Mouse (Mus musculus): ENCODE measurements around the gene Ide.
A peak's percentile ranks its signal among the peaks of the same experiment; 100 is the strongest.
"Not testable (repeated sequence)": the region's sequence is repeated elsewhere in the genome, so short reads cannot be mapped to it uniquely, and the experiment has no call there.

Ide gene

GRCm38 (mm10) chr19:37265333-37266103, 72.1 kb downstream of the Ide start:
- peak; percentile 81 to 95 for DNase-seq (ENCODE audit: low spot score in 2 of 2)

- peak in 1 of 2 experiments; percentile 39 for DNase-seq (ENCODE audit: low spot score in 2 of 2)
These were observed 73.4 kb downstream of the Ide start for GRCm38 (mm10) chr19:37263943-37264897.

- DNase-seq (ENCODE audit: low spot score in 2 of 2): no peak
These were observed 74.1 kb downstream of the Ide start for GRCm38 (mm10) chr19:37263566-37263942.

GRCm38 (mm10) chr19:37262389-37262788, 75.3 kb downstream of the Ide start:
- DNase-seq (ENCODE audit: low spot score in 2 of 2): no peak

- peak; percentile 72 to 75 for DNase-seq (ENCODE audit: low spot score in 2 of 2)
These were observed 82.3 kb downstream of the Ide start for GRCm38 (mm10) chr19:37255321-37255720.

GRCm38 (mm10) chr19:37252104-37252503, 85.5 kb downstream of the Ide start:
- no peak for DNase-seq (ENCODE audit: low spot score in 2 of 2)

GRCm38 (mm10) chr19:37248199-37248598, 89.5 kb downstream of the Ide start:
- DNase-seq (ENCODE audit: low spot score in 2 of 2): no peak

GRCm38 (mm10) chr19:37246859-37247258, 90.8 kb downstream of the Ide start:
- DNase-seq (ENCODE audit: low spot score in 2 of 2): no peak

- no peak for DNase-seq (ENCODE audit: low spot score in 2 of 2)
These were observed 94.9 kb downstream of the Ide start for GRCm38 (mm10) chr19:37242707-37243106.

- no peak for DNase-seq (ENCODE audit: low spot score in 2 of 2)
These were observed 96.5 kb downstream of the Ide start for GRCm38 (mm10) chr19:37241201-37241600.

- DNase-seq (ENCODE audit: low spot score in 2 of 2): no peak
These were observed 98.6 kb downstream of the Ide start for GRCm38 (mm10) chr19:37239096-37239495.

- DNase-seq (ENCODE audit: low spot score in 2 of 2): peak in 1 of 2 experiments; percentile 29
These were observed 99.0 kb downstream of the Ide start for GRCm38 (mm10) chr19:37238651-37239050.

- DNase-seq (ENCODE audit: low spot score in 2 of 2): no peak
These were observed 99.8 kb downstream of the Ide start for GRCm38 (mm10) chr19:37237712-37238437.

GRCm38 (mm10) chr19:37237306-37237705, 100.3 kb downstream of the Ide start:
- DNase-seq (ENCODE audit: low spot score in 2 of 2): no peak

- no peak for DNase-seq (ENCODE audit: low spot score in 2 of 2)
These were observed 101.8 kb downstream of the Ide start for GRCm38 (mm10) chr19:37235818-37236217.

GRCm38 (mm10) chr19:37233561-37234539, 103.8 kb downstream of the Ide start:
- DNase-seq (ENCODE audit: low spot score in 2 of 2): no peak

GRCm38 (mm10) chr19:37232598-37232997, 105.1 kb downstream of the Ide start:
- DNase-seq (ENCODE audit: low spot score in 2 of 2): not testable (repeated sequence)

- DNase-seq (ENCODE audit: low spot score in 2 of 2): no peak
These were observed 112.3 kb downstream of the Ide start for GRCm38 (mm10) chr19:37225197-37225862.

Measured in left cerebral cortex, adult 9 months (tissue).